Mouse (Mus musculus) ovary, postnatal 36 days (tissue): ENCODE data around the gene Ccdc153.

ENCODE experiments used
- DNase-seq: peaks from one replicate; pipeline ENCODE4 v3.0.0; 2022; ENCODE audit warnings: low spot score, mixed read lengths

Gene Ccdc153

DNA sequence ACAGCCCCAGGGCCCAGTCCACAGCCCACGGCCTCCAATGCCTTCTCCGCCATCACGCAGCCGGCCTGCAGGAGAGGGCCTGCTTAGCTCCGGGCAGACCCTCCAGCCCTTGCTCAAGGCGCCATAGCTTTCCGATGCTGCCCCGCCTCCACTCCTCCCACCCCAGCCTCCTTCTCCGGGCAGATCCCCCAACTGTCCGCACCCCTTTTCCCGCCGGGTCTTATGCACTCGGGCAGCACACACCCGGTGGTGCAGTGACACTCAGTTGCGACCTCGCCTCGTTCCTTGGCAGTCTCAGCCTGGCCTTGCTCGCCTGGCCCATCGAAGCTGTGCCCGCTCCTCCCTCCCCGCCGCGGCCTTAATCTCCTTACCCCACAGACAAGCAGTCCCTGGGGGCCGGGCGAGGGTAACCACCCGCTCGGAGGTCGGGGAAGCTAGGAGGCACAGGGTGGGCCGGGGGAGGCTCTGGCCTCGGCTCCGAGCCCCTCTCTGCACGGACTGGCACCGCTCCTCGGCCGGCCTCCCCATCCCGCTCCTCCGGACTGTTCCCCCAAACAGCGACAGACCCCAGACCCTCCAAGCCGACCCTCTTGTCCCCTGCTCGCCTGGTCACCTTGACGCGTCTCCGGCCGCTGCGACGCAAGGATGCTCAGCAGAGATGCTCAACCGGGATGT is 47.1 kb downstream of the Ccdc153 start:
- peak; percentile 52 for DNase-seq

DNA sequence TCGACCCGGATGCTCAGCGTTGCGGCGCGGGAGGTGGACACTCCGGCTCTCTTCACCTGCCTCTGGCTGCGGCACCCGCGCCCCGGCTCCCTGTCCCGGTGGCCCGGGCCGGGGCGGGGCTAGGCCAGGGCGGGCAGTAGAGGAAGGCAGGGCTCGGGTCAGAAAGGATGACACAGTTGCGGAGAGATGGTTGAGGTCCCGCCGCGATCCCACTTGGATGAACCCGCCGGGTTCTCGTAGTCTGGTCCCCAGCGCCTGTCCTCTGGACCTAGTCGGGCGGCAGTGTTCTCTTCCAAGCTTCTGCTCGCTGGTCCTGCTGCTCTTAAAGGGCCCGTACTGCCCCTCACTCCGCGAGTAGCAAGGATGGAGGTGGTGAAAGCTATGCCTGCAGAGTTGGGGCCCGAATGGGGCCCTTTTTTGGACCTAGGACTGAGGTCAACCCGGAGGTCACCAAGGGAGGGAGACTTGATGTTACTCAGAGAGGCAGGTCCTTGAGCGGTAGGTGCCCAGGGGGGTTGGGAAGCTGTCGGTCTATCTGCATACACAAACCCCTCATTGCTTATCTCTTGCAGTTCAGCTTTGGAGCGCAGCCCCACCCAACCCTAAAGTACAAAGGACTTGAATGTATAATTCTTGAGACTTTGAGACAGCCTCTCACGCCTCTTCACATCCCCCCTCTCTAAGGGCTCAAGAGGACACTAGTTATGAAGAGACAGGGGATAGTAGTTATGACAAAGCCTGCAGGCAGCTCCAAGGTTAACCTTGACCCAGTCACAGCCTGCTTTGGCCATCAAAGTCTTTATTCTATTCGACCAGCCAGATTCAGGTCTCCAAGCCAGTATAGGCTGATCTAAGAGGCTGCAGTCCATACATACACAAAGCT is 47.8 kb downstream of the Ccdc153 start, which contains the start of gene Abcg4:
Gene Abcg4, minus strand, starts transcription at position 540 of the 883 bp plus-strand sequence.
- DNase-seq: peak; percentile 41

DNA sequence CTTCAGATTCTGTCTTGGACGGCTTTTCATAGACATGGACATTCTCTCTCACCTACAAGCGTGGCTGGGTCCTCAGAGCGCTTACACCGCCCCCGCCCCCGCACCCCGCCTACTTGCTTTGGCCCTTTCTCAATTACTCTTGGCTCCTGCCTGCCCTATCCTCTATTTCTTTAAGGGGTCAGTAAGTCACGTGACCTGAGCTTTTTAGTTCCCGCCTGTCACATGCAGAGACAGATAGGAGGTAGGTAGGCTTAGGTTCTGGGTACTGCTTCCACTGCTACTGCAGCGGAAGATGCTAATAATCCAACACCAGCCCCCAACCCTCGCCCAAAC is 48.4 kb downstream of the Ccdc153 start:
- no peak for DNase-seq

DNA sequence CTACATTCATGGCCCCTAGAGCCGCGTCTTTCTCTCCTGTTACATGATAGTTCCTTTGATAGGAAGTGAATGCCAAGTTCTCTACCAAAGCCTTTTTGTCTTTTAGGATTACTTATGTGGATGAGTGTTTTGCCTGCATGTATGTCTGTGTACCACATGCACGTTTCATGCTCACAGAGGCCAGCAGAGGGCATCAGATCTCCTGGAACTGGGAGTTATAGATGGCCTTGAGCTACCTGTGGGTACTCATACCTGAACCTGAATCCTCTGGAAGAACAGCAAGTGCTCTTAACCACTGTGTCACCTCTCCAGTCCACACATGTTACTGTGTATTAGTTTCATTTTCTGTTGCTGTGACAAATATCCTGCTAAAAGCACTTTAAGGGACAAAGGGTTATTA is 52.0 kb downstream of the Ccdc153 start:
- no peak for DNase-seq
